Mouse (Mus musculus) gastrocnemius, adult 8-10 months (tissue): ENCODE results near the gene Slc2a6. TPM values are rescaled to one million over a fixed set of nuclear protein-coding genes. Genes with fewer than 3 reads are reported as not detected.

Experiments used
- DNase-seq, 2 experiments: peaks; one replicate each; pipeline ENCODE4 v3.0.0; 2022; ENCODE audit warnings: low spot score in 2 of 2
- total RNA-seq, 4 experiments: library from RNA; stranded (reverse); gene quantifications; 2 replicates each; pipeline ENCODE4 v1.2.4; 2022

Slc2a6 gene
- total RNA-seq, 4 experiments from 2014 or later: 0.15 TPM; not detected in 3

DNA sequence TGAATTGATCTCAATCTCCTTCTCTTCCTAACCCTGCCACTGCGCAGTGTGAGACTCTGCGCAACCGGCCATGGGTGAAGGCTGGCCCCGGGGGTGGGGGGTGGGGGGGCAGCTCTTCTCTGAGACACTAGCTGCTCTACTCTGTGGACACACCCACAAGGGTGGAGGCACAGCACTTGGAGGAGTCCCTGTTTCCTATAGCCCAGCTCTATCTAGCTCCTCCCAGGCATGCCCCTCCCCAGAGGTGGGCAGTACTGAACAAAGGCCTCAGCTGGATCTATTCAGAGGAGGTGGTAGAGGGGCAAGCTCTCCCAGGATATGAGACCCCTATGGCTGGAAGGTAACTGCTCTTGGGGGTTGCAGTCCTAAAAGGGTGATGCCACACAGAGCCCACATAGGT is 9.2 kb upstream of the Slc2a6 start:
- DNase-seq: no peak

DNA sequence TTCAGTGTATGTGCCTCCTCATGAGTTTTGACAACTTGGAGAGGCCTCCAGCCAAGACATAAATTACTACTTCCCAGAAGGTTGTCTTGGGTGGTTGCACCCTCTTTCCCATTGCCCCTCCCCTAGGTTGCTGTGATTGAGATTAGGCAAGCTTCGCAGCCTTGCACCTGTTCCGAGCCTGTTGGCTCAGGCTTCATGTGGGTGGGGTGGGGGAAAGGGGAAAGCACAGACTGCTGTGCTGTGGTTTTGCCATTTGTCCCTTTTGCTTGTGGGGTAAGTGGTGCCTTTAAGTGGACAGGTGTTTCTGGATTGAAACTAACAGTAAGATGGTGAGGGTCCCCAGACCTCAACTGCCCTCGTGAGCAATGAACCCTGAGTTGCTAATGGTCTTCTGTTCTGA is 8.2 kb upstream of the Slc2a6 start:
- DNase-seq: no peak

DNA sequence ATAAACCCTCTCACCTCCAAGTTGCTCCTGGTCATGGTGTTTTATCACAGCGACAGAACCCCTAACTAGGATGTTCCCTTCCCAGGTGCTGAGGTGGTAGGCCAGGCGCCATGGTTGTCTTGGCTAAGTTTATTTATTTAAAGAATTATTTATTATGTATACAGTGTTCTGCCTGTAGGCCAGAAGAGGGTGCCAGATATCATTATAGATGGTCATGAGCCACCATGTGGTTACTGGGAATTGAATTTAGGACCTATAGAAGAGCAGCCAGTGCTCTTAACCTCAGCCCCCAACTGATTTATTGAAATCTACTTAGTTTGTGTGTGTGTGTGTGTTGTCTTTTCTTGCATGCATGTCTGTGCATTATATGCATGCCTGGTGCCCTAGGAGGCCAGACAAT is 4.6 kb upstream of the Slc2a6 start:
- DNase-seq: no peak

DNA sequence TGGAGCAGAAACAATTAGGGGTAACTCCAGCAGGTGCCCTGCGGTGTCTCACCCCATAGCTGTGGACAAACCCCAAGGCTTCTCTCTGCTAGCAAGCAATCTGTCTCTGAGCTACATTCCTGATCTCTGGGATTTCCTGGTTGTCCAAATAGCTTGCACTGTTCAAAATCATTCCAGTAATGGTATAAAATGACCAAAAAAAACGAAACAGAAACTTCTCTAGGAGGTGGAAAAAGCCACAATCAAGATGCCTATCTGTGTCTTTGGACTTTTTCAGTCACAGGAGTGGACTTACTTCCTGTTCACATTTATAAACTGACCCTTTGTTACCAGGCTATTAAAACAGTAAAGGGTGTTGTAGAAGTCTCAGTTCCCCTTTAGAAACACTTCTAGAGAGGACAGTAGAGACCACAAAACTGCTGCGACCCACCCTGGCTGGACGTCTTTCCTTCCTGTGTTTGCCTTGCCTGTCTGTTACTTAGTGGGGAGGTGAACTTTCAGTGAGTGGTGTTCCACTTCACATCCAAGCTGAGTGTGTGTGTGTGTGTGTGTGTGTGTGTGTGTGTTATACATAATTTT is 728 bp upstream of the Slc2a6 start:
- DNase-seq: no peak

DNA sequence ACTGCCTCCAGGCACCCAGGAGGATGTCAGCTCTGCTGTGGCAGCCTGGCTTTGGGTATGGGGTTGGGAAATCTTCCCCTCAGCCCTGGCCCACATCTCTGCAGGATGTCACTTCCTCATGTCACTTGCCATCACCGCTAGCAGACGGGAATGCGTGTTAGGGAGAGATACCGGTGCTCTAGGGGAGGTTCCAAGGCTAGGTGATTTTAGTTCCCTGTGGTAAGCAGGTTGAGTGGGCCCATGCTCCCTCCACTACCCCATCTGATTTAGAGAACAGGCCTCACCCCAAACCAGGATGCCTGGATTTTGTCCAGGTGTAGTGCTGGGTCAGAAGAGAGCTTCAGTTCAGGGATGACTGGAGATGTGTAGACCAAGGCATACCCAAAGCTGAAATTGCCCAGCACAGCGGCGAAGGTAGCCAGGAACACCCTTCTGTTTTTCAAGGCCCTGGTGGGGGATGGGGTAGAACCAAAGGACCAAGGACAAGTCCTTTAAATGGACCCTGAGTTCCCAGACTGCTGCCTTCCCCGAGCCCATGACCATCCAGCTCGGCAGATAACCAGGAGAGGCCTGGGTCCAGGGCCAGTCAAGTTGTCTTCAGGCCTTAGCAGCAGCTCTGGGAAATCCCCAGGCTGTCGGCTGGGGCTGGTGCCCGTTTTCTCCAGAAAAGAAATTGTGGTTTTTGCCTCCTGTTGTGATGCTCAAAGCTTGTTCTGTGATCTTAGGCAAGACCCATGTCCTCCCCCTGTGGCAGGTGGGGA is 761 bp downstream of the Slc2a6 start:
- no peak for DNase-seq

DNA sequence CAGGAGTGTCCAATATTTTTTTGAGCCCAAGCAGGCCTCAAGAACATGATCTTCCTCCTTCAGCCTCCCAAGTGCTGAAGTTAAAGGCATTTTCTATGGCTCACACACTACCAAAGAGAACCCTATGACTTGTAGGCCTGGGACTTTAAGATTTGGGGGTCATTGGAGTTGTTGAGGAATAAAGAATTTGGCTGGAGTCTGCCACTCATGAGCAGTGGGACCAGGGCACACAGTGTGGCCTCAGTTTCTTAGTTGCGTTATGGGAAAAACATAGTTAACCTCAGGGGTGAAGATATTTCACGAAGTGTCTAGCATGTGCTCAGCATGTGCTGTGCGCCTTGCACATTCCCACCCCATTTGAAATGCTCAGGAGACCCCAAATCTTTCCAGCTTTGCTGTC is 1.5 kb downstream of the Slc2a6 start:
- DNase-seq: no peak

DNA sequence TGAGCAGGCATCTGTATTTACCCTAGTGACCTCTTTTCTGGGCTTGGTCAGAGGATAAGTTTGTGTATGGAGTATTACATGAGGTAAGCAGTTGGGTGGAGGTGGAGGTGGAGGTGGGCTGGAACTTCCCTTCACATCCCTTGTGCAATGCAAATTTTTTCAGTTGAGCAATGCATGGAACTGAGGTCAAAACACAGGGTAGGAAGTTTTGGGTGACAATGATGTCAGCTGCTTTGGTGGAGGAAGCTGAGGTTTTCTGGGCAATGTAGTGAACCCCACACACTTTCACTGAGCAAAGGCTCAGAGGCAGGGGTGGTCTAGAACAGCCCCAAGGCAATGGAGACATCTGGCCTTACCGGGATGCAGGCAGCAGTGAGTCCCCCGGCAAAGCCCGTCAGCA is 2.3 kb downstream of the Slc2a6 start:
- DNase-seq: no peak

DNA sequence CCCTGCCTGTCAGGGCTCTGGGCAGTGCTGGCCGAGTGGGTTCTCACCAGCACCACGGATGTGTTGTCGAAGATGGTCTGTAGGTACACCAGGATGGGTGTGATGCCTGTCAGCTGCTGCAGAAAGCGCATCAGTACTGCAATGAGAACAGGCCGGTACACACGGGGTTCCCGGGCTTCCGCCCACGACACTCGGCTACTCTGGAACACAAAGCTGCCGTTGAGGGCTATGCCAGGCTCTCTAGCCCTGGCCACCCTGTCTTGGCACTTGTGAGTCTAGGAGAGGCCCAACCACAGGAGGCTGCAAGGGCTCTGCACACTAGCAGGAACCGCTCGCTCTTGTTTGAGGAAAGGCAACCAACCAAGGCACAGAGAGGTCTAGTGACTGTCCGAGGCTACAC is 3.7 kb downstream of the Slc2a6 start:
- no peak for DNase-seq

DNA sequence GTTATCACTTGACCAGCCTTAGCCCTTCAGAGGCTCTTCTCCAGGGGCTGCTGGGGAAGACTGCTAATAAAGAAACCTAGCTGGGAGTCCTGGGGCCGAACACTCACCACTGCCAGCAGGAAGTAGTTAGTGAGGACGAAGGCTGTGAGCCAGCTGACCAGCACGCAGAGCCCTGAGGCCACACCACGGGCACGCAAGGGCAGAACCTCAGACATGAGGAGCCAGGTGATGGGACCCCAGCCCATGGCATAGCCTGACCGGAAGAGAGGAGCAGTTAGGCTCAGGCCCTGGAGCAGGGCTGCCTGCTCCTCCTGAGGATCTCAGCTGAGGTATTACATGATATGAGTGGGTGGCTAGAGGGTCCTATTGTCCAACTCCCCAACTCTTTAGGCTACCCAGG is 5.2 kb downstream of the Slc2a6 start:
- no peak for DNase-seq

DNA sequence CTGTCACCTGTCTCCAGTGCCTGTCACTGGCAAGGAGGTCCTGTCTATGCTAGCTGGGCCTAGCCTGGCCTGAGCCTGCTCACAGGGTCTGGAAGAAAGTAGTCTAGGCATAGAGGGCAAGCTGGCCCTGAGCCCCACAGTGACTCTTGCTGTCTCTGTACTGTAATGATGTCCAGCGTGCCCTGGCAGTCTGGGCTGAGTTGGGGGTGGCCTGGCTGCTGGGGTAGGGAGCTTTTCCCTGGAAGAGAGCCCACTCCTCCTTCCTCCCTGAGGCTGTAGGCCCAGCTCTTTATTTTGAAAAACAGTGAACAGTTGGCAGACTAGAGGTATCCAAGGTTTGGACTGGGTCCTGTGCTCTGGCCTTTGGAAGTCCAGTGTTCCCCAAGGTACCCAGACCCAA is 6.7 kb downstream of the Slc2a6 start:
- DNase-seq: no peak

DNA sequence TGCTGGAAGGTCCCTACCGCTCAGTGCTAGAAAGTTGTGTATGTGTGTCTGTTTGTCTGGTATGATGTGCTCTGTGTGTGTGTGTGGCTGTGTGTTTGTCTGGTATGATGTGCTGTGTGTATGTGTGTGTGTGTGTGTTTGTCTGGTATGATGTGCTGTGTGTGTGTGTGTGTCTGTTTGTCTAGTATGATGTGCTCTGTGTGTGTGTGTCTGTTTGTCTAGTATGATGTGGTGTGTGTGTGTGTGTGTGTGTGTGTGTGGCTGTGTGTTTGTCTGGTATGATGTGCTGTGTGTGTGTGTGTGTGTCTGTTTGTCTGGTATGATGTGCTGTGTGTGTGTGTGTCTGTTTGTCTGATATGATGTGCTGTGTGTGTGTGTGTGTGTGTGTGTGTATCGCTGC is 8.3 kb downstream of the Slc2a6 start:
- DNase-seq: no peak

DNA sequence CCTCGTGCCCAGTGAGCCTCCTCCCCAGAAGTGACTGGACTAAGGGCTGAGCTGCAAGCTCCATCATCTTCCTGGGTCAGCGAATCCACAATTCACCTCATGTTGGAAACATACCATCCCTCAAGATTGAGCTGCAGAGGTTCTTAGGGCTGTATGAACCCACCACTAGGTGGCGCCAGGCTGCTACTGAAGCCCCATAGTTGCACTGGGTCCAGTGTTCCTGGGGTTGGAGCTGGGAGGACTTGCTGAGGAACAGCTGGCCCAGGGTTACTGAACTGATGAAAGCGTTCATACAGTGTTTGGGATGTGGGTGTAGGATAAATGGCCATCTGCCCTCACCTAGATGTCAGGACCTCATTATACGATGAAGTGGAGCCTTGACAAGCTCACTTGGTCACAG is 10.0 kb downstream of the Slc2a6 start:
- DNase-seq: peak; percentile 21 to 58

DNA sequence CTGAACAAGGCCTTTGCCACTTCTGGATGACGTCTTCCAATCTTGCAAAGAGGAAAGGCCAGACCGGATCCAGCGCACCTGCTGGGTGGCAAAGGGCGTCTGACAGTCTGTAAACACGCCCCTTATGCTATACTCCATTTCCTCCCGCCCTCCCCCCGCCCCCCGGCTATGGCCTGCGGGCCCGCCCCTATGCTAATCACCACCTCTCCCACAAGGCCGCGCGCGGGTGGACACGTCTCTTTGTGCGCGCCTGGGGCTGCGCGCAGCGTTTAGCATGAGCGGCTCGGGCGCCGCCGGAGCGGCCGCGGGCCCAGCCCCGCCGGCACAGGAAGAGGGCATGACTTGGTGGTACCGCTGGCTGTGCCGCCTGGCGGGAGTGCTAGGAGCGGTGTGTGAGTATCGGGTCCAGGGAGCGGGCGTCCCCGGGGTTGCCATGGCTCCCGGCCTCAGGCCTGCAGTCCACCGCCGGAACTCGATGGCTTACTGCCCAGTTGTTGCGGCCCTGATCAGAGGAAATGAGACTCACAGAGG is 18.0 kb downstream of the Slc2a6 start, which contains the start of gene Cacfd1:
Cacfd1 (plus strand) TSS at position 213 of the 531 bp plus-strand sequence.
- DNase-seq: peak; percentile 73 to 78

DNA sequence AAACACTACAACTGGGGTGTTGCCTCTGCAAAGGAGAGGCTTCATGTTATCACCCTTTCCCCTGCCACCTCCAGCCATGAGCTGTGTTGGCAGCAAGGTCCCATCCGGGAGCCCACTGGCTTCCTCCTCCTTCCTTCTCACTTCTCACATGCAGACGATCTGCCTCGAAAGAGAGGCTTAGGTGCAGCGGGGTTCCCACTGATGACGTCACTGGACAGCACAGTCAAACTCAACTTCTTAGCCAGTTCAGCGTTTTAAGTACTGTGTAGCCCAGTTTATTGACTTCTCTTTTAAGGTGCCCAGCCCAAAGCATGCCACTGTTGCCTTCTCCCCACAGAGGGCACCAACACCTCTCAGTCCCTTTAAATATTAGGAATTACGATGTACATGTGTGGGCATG is 20.1 kb downstream of the Slc2a6 start:
- no peak for DNase-seq

DNA sequence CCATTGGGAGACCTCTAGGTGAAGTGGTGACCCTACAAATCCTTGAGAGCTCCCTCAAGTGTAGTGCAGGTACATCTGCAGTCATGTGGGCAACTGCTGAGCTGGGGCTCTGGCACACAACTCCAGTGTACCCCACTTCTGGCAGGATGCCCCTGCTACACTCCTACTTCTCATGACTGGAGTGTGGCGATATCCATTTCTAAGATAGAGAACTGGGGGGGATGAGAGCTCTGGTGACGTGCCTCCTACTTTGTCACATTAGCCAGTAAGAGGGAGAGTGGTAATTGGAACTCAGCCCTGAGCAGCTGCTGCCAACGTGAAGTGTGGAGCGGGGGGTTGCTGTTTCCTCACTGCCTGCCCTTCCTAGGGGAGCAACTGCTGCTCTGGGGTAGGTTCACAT is 21.5 kb downstream of the Slc2a6 start:
- no peak for DNase-seq

DNA sequence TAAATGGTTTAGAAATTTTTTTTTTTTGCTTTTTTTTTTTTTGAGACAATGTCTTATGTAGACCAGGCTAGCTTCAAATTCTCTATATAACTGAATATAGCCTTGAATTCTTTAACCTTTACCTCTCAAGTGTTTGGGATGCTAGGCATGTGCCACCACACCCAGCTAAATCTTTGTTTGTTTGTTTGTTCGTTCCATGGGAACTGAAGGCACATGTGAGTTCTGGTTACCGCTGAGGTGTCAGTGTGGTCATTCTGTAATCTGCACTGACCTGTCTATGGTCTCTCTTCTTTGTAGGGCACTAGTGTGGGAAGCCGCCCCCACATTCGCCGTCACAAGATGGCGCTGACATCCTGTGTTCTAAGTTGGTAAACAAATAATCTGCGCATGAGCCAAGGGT is 29.8 kb downstream of the Slc2a6 start:
- no peak for DNase-seq

DNA sequence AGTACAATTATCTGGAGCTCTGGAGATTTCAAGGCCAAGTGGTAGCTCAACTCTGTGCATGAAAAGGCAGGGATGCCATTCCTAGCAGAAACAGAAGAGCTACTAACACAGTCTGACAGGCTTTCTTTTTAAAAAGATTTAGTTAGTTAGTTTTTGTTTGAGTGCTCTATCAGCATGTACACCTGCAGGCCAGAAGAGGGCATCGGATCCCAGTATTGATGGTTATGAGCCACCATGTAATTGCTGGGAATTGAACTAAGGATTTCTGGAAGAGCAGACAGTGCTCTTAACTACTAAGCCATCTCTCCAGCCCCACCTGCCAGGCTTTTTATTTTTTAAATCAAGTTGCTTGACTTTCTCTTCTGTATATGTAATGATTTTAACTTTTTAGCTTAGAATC is 30.3 kb downstream of the Slc2a6 start:
- no peak for DNase-seq

DNA sequence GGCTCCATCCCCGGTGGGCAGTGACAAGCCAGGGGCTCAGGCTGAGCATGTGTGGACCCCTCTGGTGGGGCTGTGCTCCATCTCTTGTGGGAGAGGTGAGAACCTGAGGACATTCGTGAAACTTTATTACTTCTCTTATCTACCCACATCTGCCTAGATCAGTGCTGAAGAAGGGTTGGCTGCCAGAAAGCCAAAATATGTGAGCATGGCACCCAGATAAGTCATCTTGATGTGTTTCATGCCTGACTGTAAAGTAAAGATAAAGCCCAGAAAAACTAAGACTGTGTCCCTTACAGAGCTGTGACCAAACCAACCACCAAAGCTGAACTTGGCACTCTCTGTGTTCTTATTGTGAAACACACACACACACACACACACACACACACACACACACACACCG is 33.9 kb downstream of the Slc2a6 start:
- DNase-seq: no peak

DNA sequence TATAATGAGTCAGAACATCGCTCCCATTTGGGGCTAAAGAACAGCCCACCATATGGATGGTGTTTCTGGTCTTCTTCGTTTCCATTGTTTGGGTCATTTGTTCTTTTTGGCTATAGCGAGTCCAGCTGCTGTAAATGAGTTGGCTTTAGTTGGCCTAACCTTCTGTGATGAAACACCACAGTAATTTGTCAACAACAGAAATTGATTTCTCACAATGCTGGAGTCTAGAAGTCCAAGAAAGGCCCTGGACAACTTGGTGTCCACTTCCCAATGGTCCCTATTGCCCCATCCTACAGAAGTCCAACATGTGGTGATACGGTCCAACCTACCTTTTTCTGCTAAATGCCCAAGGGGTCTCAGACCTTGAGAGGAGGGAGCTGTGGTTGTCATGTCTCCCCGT is 43.2 kb downstream of the Slc2a6 start:
- no peak for DNase-seq

DNA sequence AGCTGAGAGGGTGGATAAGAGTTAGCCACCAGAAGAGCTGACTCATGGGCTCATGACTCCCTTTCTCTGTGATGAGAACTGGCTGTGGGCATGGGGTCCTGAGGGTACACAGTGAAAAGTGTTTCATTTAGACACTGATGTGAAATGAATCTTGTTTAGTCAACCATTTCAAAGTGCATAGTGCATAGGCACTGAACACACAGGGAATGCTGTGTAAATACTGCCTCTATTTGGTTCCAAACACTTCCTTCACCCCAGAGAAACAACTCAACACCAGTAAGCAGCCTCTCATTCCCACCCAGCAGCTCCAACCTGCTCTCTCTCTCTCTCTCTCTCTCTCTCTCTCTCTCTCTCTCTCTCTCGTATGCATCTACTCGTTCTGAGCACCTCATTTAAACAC is 43.6 kb downstream of the Slc2a6 start:
- no peak for DNase-seq

DNA sequence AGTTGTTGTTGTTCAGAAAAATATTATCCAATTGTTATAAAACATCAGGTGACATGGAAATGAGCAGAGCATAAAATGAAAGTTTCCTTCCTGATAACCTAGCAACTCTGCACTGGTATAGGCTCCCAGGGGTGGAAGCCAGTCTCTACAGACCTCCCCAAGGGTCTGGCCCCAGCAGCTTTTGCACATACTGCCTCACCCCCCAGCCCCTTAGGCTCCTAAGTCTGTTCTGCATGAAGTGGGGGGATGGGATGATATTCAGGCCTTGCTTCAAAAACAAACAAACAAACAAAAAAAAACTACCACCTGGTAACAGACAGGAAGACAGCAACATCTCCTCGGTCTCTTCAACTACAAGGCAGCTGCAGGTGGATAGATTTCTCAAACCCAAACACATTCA is 47.4 kb downstream of the Slc2a6 start:
- no peak for DNase-seq

DNA sequence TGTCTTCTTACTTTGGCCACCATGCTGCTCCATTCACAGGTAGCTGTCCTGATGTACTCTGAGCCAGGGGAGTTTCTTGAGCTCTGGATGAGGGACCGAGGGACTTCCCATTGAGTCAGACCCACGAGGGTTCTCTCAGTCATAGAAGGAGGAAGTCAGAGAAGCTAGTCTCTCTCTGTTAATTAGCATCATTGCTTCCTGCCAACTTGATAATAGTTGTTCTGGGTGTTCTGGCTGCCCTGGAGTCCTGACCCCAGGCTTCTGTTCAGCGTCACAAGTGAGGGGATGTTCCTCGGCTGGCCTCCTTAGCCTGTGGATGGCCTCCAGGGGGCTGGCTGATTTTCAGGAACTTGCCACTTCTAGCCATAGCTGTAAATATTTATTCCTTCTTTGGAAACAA is 53.8 kb downstream of the Slc2a6 start:
- DNase-seq: no peak

DNA sequence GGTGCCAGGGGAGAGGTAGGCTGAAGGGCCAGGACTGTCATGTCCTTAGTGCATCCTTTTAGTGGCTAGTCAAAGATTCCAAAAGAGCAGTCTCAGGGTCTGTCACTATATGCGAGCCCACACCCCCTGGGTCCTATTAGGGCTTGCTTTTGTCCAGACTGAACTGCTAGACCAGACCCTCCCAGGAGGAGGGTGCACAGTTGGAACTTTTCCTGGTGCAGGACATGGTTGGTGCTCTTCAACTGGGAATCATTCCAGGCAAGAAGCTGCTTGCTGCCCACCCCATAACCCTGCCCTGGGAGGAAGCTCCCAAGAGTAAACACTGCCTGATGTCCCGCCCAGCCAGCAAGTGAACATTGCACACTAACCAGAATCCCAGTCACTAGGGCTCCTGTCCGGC is 54.7 kb downstream of the Slc2a6 start, which contains the start of gene Adamts13:
Adamts13 (plus strand) TSS at position 301 of the 400 bp plus-strand sequence.
- DNase-seq: no peak
